Mouse (Mus musculus) fibroblast of lung, adult 2 months (primary cell): ENCODE measurements around the gene Cyp8b1.

ENCODE experiments used
- DNase-seq: peaks from one replicate; pipeline ENCODE4 v3.0.0-alpha.2; 2011; ENCODE audit warnings: low read depth

Gene Cyp8b1

GRCm38 (mm10) chr9:121915056-121915455, 1.0 kb downstream of the Cyp8b1 start:
- DNase-seq = no peak

DNA sequence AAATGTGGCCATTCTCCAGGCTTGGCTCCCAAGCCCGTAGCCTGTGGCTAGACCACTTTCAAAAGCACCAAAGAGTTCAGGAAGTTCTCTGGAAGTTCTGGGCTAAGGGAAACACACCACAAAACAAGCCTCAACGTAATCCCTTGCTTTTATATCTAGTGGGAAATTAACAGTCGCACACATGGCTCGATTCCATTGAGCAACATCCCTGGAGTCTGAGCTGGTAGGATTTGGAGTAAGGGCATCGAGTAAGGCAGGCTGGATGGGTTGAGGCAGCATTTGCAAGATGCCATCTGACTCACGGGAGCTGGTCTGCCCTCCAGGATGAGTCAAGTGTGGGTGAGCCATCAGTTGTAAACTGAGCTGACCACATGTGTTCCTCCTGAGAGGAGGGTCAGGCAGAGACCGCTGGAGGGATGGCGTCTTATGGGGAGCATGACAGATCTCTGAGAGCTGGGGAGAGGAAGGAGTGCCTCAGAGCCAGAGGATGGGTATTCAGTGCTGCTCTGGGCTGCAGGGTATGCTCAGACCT, 1.8 kb downstream of the Cyp8b1 start:
- peak; percentile 42 for DNase-seq

DNA sequence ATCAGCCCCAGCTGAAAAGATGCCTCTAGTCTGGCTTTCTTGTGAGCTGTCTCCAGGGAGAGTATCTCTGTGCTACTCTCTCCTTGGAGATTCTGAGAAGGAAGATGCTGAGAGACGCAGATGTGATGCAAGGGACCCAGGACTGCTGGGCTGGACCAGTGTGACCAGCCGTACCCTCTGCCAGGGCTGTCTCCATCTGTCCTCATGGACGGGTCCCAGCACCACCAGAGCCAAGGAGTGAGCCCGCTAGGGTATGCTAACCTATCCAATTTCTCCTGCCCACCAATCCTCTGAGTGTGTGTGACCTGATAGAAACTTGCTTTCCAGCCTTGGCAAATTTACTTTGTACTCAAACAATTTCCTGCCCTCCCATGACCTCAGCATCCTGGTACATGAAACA, 3.3 kb downstream of the Cyp8b1 start:
- no peak for DNase-seq

DNA sequence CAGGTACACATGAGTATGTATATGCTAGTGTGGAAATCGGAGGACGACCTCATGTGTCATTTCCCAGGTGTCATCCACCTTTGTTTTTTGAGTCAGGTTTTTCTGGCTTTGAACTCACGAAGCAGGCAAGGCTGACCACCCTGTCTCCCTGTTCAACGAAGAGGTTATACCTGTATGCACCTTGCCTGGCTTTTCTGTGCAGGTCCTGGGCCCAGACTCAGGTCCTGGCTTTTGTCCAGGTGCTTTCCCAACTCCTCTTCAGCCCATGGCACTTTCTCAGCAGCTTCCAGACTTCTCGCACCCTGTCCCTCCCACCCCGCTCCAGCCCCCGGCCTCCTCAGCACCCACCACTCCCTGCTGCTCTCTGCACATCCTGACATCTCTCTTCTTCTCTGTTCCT, 4.9 kb downstream of the Cyp8b1 start:
- no peak for DNase-seq

DNA sequence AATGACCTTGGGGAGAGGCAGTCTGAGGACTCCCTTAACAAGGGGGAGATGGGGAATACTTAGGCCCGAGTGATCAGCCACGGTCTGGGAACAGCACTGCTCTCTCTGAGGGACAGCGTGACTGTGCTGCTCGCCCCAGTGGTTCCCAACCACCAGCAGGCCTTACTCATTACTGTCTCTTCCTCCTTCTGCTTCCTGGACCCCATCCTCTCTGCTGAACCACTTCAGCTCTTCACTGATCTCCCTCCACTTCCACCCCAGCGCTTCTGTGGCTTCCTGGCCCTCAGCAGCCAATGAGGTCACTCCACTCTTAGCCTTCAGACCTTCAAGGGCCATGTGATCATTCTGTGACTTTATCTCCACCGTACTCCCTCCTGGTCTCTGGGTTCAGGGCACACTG, 6.5 kb downstream of the Cyp8b1 start:
- DNase-seq = no peak

DNA sequence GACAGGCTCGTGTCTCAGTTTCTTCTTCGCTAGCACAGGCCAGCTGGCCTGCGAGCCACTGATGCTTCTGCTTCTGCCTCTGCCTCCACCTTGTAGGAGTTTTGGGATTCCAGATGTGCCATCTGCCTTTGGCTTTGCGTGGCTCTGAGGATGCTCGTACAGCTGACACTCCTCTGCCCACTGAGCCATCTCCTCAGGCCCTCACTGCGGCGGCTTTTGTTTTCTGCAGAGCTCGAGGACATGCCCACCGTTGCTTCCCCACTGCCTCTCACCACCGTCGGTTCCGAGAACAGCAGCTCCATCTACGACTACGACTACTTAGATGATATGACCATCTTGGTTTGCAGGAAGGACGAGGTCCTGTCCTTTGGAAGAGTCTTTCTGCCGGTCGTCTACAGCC, 7.8 kb downstream of the Cyp8b1 start:
- DNase-seq = no peak

- no peak for DNase-seq
These were observed 8.6 kb downstream of the Cyp8b1 start for GRCm38 (mm10) chr9:121907356-121908070.

DNA sequence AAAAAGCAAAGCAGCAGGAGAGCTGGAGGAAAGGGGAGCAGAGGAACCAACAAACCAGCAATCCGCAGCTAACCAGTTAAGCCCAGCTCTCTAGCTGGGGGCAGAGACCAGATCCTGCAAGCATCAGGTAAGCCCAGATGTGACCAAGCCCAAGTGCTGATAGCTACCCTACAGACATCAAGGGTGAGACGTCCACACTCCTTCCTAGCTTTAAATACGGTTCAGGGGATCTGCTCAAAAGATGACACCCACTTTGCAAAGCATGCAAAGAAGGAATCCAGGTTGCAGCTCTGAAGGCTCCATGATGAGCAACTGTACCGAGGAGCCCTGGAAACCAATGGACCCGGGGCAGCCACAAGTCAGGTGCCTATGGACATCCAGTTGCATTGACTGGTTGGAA, 9.6 kb downstream of the Cyp8b1 start:
- DNase-seq = no peak

DNA sequence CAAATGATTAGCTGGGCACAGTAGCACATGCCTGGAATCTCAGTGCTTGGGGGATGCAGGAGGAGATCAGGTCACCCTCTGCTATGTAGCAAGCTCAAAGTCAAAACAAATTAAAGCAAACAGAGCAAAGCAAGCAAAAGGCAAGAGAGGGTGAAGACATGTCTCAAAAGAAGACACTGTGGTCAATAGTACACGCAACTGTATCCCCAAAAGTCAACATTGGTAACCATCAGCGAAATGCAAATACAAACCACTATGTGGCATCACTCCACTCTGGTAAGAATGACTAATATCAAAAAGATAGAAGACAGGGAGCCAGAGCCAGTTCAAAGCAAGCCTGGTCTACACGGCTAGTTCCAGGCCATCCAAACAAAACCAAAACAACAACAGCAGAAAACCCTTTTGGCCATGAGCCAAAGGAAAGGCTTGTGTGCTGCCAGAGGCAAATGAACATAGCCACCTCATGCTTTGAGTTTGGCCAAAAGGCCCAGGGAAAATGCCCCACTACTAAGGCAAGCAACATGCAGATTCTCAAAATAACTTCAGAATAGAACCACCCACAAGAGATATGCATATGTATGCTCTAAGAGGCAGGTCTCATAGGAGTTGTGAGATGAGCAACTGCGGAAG, 10.4 kb downstream of the Cyp8b1 start:
- DNase-seq = no peak

DNA sequence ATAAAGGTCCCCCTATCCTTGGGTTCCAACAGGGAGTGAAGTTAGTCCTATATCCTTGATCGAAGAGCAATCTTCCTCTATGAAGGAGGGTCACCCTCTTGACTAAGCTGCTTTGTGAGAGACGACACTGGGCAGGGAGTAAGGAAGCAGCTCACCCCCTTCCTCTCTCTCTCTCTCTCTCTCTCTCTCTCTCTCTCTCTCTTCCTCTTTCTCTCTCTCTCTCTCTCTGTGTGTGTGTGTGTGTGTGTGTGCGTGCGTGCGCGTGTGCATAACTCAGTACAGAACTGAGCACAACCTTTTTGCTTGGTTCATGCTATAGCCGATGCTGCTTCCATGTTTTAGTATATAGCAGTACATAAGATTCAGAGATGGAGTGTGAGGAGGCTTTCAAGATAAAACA, 11.2 kb downstream of the Cyp8b1 start:
- no peak for DNase-seq

DNA sequence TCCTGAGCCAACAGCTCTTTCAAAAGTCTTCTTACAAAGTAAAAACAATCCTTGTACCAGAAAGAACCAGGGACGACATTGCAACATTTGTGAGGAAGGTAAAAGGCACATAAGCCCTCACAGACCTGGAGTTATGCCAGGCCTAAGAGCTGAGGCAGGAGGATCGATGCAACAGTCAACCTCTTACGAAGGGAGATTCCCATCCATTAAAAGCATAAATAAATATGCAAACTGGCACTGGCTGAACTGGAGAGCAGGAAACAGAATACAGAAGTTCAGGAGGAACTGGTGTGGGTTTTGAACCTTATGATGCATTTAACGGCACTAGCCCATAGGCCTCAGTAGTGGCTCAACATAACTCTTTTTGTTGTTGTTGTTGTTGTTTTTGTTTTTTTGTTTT, 11.8 kb downstream of the Cyp8b1 start:
- no peak for DNase-seq

DNA sequence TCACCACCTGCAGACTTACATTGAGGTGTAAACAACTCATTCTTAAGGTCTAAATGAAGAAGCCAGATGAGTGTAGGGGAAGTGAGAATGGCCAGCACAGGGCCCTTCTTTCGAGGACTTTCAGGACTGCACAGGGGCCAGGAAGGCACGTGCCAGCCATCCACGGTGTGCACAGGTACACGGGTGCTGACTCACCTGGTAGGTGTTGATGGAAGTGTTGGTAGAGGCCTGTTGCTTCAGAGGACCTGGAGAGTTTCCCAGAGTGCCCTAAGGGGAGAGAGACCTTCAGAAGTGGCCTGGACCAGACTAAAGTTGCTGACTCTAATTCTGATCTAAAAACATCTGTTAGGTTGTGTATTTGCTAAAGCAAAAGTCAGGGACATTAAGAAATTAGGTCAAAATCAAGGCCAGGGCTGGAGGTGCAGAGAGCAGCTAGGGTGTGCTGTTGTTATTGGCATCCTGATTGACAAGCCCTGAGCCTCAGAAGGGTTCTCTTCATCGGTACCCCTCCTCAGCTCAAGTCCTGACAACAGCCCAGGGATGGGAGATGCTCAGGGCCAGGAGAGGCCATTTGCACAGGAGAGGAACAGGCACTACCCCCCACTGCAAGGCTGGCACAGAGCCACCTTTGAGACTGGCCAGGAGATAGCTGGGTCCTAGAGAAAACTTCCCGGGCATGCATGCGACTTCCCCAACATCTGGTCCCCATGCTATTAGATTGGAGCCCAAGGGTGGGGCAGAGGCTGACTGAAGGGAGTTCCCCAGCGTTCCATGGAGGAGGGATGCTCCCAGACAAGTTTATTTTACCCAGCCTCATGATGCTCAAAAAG, 12.4 kb downstream of the Cyp8b1 start:
- no peak for DNase-seq

GRCm38 (mm10) chr9:121901710-121902700, 14.1 kb downstream of the Cyp8b1 start:
- DNase-seq = no peak

DNA sequence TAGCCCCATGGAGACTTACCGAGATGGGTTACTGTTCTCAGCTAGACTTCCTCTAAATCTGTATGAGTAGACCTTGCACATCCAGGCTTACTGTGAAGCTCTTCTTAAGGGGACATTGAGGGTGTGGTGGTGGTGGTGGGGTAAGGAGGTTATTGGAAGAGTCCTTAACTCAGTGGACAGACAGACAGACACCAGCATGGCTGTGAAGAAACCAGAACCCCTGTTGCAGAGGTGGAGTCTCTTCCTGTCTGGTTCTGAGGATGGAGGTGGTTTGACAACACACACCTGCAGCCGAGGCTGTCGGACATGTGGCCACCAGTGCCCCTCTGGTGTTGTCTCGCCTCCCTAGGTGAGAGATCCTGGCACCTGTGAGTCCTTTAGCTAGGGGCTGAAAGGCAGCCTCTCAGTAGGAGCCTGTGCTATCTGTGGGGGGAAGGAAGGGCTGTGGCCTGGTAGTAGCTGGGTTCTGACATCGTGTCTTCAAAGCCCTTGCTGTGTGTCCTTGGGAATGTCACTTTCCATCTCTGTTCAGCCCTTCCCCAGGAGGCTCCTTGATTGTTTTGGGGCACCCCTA, 15.7 kb downstream of the Cyp8b1 start:
- no peak for DNase-seq

DNA sequence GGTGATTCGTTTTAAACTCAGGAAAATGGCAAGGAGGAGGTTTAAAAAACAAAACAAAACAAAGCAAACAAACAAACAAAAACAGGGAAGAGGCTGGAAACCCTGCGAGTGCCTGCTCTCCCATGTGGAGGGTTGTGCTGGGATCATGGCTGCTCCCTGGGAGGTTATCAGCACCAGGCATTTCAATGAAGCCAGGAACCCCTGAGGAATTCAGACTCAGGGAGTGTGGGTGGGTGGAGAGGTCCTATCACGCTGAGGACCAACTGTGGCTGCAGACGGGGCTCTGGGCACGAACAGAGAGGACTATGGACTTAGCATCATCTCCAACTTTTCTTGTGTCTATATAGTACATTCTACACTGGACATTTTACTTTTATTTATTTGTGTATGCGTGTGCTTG, 16.8 kb downstream of the Cyp8b1 start:
- DNase-seq = no peak

- no peak for DNase-seq
These were observed 17.9 kb downstream of the Cyp8b1 start, which contains the start of gene Ackr2 for GRCm38 (mm10) chr9:121898245-121898644. Ackr2 (plus strand) TSS chr9:121898355.

- DNase-seq = no peak
These were observed 19.3 kb downstream of the Cyp8b1 start for GRCm38 (mm10) chr9:121896820-121897219.

DNA sequence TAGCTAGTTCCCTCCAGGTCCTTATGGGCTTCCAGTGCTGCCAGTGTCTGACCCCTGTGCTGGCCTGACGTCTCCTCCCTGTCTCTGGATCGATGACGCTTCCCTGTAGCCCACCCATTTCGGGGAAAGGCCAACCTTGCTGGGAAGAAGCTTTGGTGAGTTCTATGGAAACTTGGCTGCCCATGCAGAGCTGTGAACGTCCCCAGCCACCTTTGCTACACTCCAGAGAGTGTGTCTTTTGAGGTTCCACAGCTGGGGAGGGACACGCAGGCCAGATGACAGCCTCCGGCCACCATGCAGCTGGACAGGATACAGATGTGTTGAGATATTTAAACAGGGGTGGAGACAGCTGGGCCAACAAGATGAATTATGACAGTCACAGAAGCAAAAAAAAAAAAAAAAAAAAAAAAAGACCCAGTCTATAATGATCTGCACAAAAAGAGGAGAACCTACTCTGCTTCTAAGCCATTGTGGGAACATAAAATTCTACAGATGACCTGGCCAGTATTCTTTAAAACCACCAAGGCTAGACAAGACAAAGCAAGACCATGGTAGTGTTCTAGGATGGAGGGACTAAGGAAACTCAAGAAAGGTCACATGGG, 20.6 kb downstream of the Cyp8b1 start:
- no peak for DNase-seq

- DNase-seq = no peak
These were observed 21.7 kb downstream of the Cyp8b1 start for GRCm38 (mm10) chr9:121894447-121894846.

GRCm38 (mm10) chr9:121892057-121892687, 23.9 kb downstream of the Cyp8b1 start:
- DNase-seq = no peak
